ENCODE assay signal across 7 mouse cellular contexts in genomic region chr15:77838530-77839387, GRCm38 (mm10). TPM values are rescaled to one million over a fixed set of nuclear protein-coding genes. Genes with fewer than 3 reads are reported as not detected.
DNase-seq lines count a peak whose midpoint lies in the region; ATAC-seq and TF ChIP-seq lines count a peak whose summit lies in the region.

No protein-coding gene starts in this region.

- peak overlapping the region; percentile 96 for H3K4me3 ChIP-seq in lung, postnatal 0 days (ENCODE audit: low read depth, low read length)
- H3K4me3 ChIP-seq in embryonic facial prominence, embryonic 13.5 days, result peak overlapping the region; percentile 92; the same call in 1 of the 2 replicates

- no peak for DNase-seq in lung, postnatal 0 days (ENCODE audit: low spot score)
- no peak for DNase-seq in lung, postnatal 14 days
- peak; percentile 59 for DNase-seq in kidney, postnatal 10 days
- peak; percentile 62 for DNase-seq in splenic B cell, adult 2 months (ENCODE audit: low read depth, low spot score)
- DNase-seq in right cerebral cortex, adult 18-20 months, result no peak
- no peak for DNase-seq in ovary, adult 18-20 months (ENCODE audit: low spot score)

- no peaks in the 10 kb centered on the region for H3K36me3 ChIP-seq in lung, postnatal 0 days (ENCODE audit: insufficient read depth, low read length)
- no peaks in the 10 kb centered on the region for H3K36me3 ChIP-seq in embryonic facial prominence, embryonic 13.5 days
- H3K36me3 ChIP-seq in splenic B cell, adult 2 months (ENCODE audit: control insufficient read depth, insufficient read depth, low read length, poor library complexity, severe bottlenecking), result no peaks in the 10 kb centered on the region

- peak overlapping the region; percentile 77 for H3K4me2 ChIP-seq in lung, postnatal 0 days (replicated peaks; ENCODE audit: low read depth, low read length)
- peak overlapping the region; percentile 94 for H3K4me2 ChIP-seq in embryonic facial prominence, embryonic 13.5 days

- no peaks in the 10 kb centered on the region for H3K9me3 ChIP-seq in lung, postnatal 0 days (ENCODE audit: low read length)
- no peaks in the 10 kb centered on the region for H3K9me3 ChIP-seq in embryonic facial prominence, embryonic 13.5 days

- TF ChIP-seq CTCF in lung, postnatal 0 days (IDR thresholded peaks at IDR 0.05), result no peak

- 17% methylated on average over 4 of the region's 4 CpGs for WGBS in lung, postnatal 0 days
- 21% methylated on average over 4 of the region's 4 CpGs for whole genome bisulfite sequencing in embryonic facial prominence, embryonic 13.5 days

- peak overlapping the region; percentile 97 for H3K27ac ChIP-seq in lung, postnatal 0 days (ENCODE audit: low read length)
- H3K27ac ChIP-seq in embryonic facial prominence, embryonic 13.5 days, result peak overlapping the region; percentile 56

- no peak for ATAC-seq in lung, postnatal 0 days
- ATAC-seq in embryonic facial prominence, embryonic 13.5 days (ENCODE audit: insufficient number of reproducible peaks, insufficient read depth, low FRiP score, low TSS enrichment, low read depth), result no peak

- peak overlapping the region; percentile 97; the same call in 1 of the 2 replicates for H3K9ac ChIP-seq in lung, postnatal 0 days (replicated peaks; ENCODE audit: low read depth)
- H3K9ac ChIP-seq in embryonic facial prominence, embryonic 13.5 days, result peak overlapping the region; percentile 59

- H3K27me3 ChIP-seq in lung, postnatal 0 days (replicated peaks; ENCODE audit: insufficient read depth, low read length), result no peaks in the 10 kb centered on the region
- no peaks in the 10 kb centered on the region for H3K27me3 ChIP-seq in embryonic facial prominence, embryonic 13.5 days
- no peaks in the 10 kb centered on the region for H3K27me3 ChIP-seq in splenic B cell, adult 2 months (ENCODE audit: control insufficient read depth, insufficient read depth, low read length, poor library complexity, severe bottlenecking)

- TF ChIP-seq EP300 in lung, postnatal 0 days (IDR thresholded peaks at IDR 0.05), result no peak

- peaks cover 49% of the 10 kb centered on the region; the same call in 1 of the 2 replicates for H3K4me1 ChIP-seq in lung, postnatal 0 days (ENCODE audit: insufficient read depth, low read depth, low read length)
- peaks cover 64% of the 10 kb centered on the region for H3K4me1 ChIP-seq in embryonic facial prominence, embryonic 13.5 days

RNA-seq across cellular contexts. Expression of gene Myh9, which starts 3.2 kb away (rescaled TPM):
- 59.3 and 67.3 TPM in 2 replicates for polyA plus RNA-seq in lung, postnatal 0 days (2015; fragmentation: Nextera tagmentation; extraction: Ambion mirVana)
- polyA plus RNA-seq in embryonic facial prominence, embryonic 13.5 days (2015; fragmentation: Nextera tagmentation; extraction: Ambion mirVana), result 36.2 and 41.0 TPM in 2 replicates

Comparison
In these comparisons a context has a peak if more than half of its experiments do, and no peak if none do; other contexts are left out.
1. DNase-seq: peak in kidney, postnatal 10 days (single experiment) and splenic B cell, adult 2 months (single experiment); none in lung, postnatal 0 days (single experiment), lung, postnatal 14 days (single experiment), right cerebral cortex, adult 18-20 months (single experiment) and ovary, adult 18-20 months (single experiment).